Mouse (Mus musculus): ENCODE measurements around the gene Rfx7. TPM values are rescaled to one million over a fixed set of nuclear protein-coding genes. Genes with fewer than 3 reads are reported as not detected.
"Not testable (repeated sequence)": the region's sequence is repeated elsewhere in the genome, so short reads cannot be mapped to it uniquely, and the experiment has no call there.

The Rfx7 gene
- polyA plus RNA-seq, 1 experiment, result 43.9 TPM

DNA sequence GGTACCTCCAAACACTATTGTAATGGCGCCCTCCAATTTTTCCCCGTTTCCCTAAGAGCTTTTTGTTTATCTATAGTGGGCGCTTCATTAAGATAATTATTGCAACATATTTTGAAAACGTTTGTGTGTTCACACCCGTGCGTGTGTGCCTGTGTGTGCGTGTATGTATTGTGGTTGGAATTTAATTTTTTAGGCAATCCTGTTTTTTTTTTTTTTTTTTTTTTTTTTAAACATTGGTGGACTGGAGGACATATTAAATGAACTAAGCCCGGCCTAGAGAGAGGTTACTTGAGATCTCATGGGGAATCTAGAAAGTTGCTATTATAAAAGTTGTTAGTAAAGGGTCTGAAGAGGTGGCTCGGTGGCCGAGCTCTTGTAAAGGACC, 131.5 kb downstream of the Rfx7 start:
- peak overlapping the region; percentile 99 for H3K4me3 ChIP-seq (ENCODE audit: insufficient read depth, low read depth, low read length)
- H3K4me1 ChIP-seq (ENCODE audit: control insufficient read depth, insufficient read depth, low read length), result peaks cover 7% of the 10 kb centered on the region
- TF ChIP-seq CTCF (IDR thresholded peaks at IDR 0.05; ENCODE audit: insufficient read depth, low read depth, low read length), result no peak
- no peak for TF ChIP-seq POLR2A (IDR thresholded peaks at IDR 0.05; ENCODE audit: insufficient read depth, low read depth, low read length)
- 0 out of 2 replicates have a peak overlapping the region, but pooled peaks have one; percentile 86 for H3K27ac ChIP-seq (ENCODE audit: insufficient read depth, low read depth, low read length)
- 4% methylated on average over 10 of the region's 10 CpGs for WGBS

GRCm38 (mm10) chr9:72664409-72665351, 132.6 kb downstream of the Rfx7 start:
- Histone ChIP-seq H3K4me1 (ENCODE audit: control insufficient read depth, insufficient read depth, low read length) (peaks cover 7% of the 10 kb centered on the region), H3K4me3 (ENCODE audit: insufficient read depth, low read depth, low read length) (peak overlapping the region; percentile 11; the same call in 1 of the 2 replicates), H3K27ac (ENCODE audit: insufficient read depth, low read depth, low read length) (peak overlapping the region; percentile 36; the same call in 1 of the 2 replicates)
- WGBS, result 9% methylated on average over 12 of the region's 12 CpGs
- TF ChIP-seq POLR2A (IDR thresholded peaks at IDR 0.05; ENCODE audit: insufficient read depth, low read depth, low read length) (no peak), CTCF (IDR thresholded peaks at IDR 0.05; ENCODE audit: insufficient read depth, low read depth, low read length) (no peak)

DNA sequence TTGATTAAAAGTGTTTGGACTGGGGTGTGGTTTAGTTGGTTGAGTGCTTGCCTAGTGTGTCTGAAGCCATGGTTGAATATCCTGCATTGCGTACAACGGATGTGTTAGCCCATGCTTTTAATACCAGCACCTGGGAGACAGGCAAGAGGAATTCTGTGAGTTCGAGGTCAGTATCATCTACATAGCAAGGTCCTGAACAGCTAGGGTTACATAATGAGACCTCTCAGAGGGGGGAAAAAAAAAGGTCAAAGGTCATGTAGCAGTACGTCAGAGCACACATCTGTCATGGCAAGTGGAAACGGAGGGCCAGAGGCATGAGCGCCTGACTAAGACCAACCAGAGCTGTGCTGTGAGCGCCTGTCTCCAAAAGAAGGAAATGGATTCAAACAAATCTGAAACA, 133.5 kb downstream of the Rfx7 start:
- no peak overlapping the region for H3K27ac ChIP-seq (ENCODE audit: insufficient read depth, low read depth, low read length)
- peaks cover 7% of the 10 kb centered on the region for H3K4me1 ChIP-seq (ENCODE audit: control insufficient read depth, insufficient read depth, low read length)
- TF ChIP-seq POLR2A (IDR thresholded peaks at IDR 0.05; ENCODE audit: insufficient read depth, low read depth, low read length) (no peak), CTCF (IDR thresholded peaks at IDR 0.05; ENCODE audit: insufficient read depth, low read depth, low read length) (no peak)
- WGBS, result 37% methylated on average over 7 of the region's 7 CpGs
- no peak overlapping the region for H3K4me3 ChIP-seq (ENCODE audit: insufficient read depth, low read depth, low read length)

GRCm38 (mm10) chr9:72666352-72667021, 134.4 kb downstream of the Rfx7 start:
- not testable (repeated sequence) for H3K4me1 ChIP-seq (ENCODE audit: control insufficient read depth, insufficient read depth, low read length); H3K27ac ChIP-seq (ENCODE audit: insufficient read depth, low read depth, low read length); H3K4me3 ChIP-seq (ENCODE audit: insufficient read depth, low read depth, low read length)
- 53% methylated on average over 8 of the region's 8 CpGs for WGBS

DNA sequence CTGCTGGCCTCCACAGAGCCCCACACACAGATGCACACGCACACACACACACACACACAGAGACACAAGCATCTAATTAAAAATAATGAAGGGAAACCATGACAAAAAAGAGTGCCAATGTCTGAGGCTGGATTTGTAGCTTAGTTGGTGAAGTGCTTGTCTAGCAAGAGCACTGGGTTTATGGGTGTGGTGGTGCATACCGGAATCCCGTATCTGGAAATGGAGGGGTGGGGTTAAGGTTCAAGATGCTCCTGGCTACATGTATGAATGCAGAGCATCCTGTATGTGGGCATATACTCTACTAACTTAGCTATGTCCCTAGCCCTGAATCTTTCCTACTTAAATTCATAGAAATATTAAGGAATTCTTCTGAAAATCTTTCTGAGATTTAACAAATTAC, 135.1 kb downstream of the Rfx7 start:
- H3K27ac ChIP-seq (ENCODE audit: insufficient read depth, low read depth, low read length), result no peak overlapping the region
- no peak for TF ChIP-seq POLR2A (IDR thresholded peaks at IDR 0.05; ENCODE audit: insufficient read depth, low read depth, low read length)
- TF ChIP-seq CTCF (IDR thresholded peaks at IDR 0.05; ENCODE audit: insufficient read depth, low read depth, low read length), result no peak
- H3K4me1 ChIP-seq (ENCODE audit: control insufficient read depth, insufficient read depth, low read length), result peaks cover 10% of the 10 kb centered on the region
- 35% methylated on average over 3 of the region's 3 CpGs for WGBS
- H3K4me3 ChIP-seq (ENCODE audit: insufficient read depth, low read depth, low read length), result no peak overlapping the region

DNA sequence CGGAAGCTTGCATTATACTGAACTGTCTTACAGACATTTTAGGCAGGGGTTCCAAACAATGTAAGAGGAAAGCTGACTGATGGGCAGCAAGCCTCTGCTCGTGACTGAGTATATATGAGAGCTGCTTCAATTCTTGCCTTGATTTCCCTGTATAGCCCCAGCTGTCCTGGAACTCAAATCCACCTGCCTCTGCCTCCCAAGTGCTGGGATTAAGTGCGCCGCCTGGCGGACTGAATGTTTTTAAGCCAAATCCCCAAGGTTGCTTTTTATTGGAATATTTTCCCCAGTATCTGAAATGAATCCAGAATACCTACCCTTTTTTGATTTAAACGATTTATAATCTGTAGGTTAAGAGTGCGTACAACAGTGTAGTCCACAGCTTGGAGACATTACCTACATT, 137.3 kb downstream of the Rfx7 start:
- H3K4me3 ChIP-seq (ENCODE audit: insufficient read depth, low read depth, low read length), result no peak overlapping the region
- 65% methylated on average over 7 of the region's 7 CpGs for WGBS
- H3K4me1 ChIP-seq (ENCODE audit: control insufficient read depth, insufficient read depth, low read length), result peaks cover 8% of the 10 kb centered on the region
- no peak overlapping the region for H3K27ac ChIP-seq (ENCODE audit: insufficient read depth, low read depth, low read length)
- TF ChIP-seq POLR2A (IDR thresholded peaks at IDR 0.05; ENCODE audit: insufficient read depth, low read depth, low read length), result no peak
- no peak for TF ChIP-seq CTCF (IDR thresholded peaks at IDR 0.05; ENCODE audit: insufficient read depth, low read depth, low read length)

GRCm38 (mm10) chr9:72672361-72672760, 140.3 kb downstream of the Rfx7 start:
- TF ChIP-seq POLR2A (IDR thresholded peaks at IDR 0.05; ENCODE audit: insufficient read depth, low read depth, low read length), result no peak
- peak; percentile 71 for TF ChIP-seq CTCF (IDR thresholded peaks at IDR 0.05; ENCODE audit: insufficient read depth, low read depth, low read length)
- peaks cover 5% of the 10 kb centered on the region; the same call in 1 of the 2 replicates for H3K4me1 ChIP-seq (ENCODE audit: control insufficient read depth, insufficient read depth, low read length)
- H3K4me3 ChIP-seq (ENCODE audit: insufficient read depth, low read depth, low read length), result no peak overlapping the region
- 6% methylated on average over 2 of the region's 2 CpGs for WGBS
- H3K27ac ChIP-seq (ENCODE audit: insufficient read depth, low read depth, low read length), result no peak overlapping the region

Other genes starting within 250 kb of the Rfx7 start
- gene Mns1, start 94.2 kb upstream of the Rfx7 start, polyA plus RNA-seq (2012; ENCODE audit: insufficient read depth, insufficient read length, low replicate concordance, missing spikeins), result not detected in 2 replicates
- gene Tex9, start 40.0 kb upstream of the Rfx7 start, polyA plus RNA-seq (2012; ENCODE audit: insufficient read depth, insufficient read length, low replicate concordance, missing spikeins), result not detected in 2 replicates
- gene Nedd4, start 130.1 kb downstream of the Rfx7 start, polyA plus RNA-seq (2012; ENCODE audit: insufficient read depth, insufficient read length, low replicate concordance, missing spikeins), result 216 and 232 TPM in 2 replicates

All from olfactory bulb, adult 2 months (tissue).